Mouse (Mus musculus): ENCODE measurements around the gene Erbb4.

The Erbb4 gene

GRCm38 (mm10) chr1:68501561-68501960 lies 606.3 kb downstream of the Erbb4 start:
- DNase-seq: no peak

GRCm38 (mm10) chr1:68466390-68466960 lies 641.4 kb downstream of the Erbb4 start:
- DNase-seq: no peak

GRCm38 (mm10) chr1:68451274-68451673 lies 656.6 kb downstream of the Erbb4 start:
- DNase-seq: no peak

GRCm38 (mm10) chr1:68424336-68424983 lies 683.4 kb downstream of the Erbb4 start:
- DNase-seq: no peak

GRCm38 (mm10) chr1:68401204-68401603 lies 706.7 kb downstream of the Erbb4 start:
- DNase-seq: no peak

GRCm38 (mm10) chr1:68371531-68371930 lies 736.3 kb downstream of the Erbb4 start:
- no peak for DNase-seq

GRCm38 (mm10) chr1:68333714-68334113 lies 774.1 kb downstream of the Erbb4 start:
- DNase-seq: no peak

GRCm38 (mm10) chr1:68305813-68306212 lies 802.0 kb downstream of the Erbb4 start:
- no peak for DNase-seq

GRCm38 (mm10) chr1:68284443-68284842 lies 823.4 kb downstream of the Erbb4 start:
- no peak for DNase-seq

- no peak for DNase-seq
Observed at GRCm38 (mm10) chr1:68275819-68276218, 832.0 kb downstream of the Erbb4 start.

- DNase-seq: no peak
Observed at GRCm38 (mm10) chr1:68178580-68178979, 929.3 kb downstream of the Erbb4 start.

GRCm38 (mm10) chr1:68155253-68155652 lies 952.6 kb downstream of the Erbb4 start:
- DNase-seq: no peak

- DNase-seq: no peak
Observed at GRCm38 (mm10) chr1:68150572-68150971, 957.3 kb downstream of the Erbb4 start.

GRCm38 (mm10) chr1:68142562-68143350 lies 965.1 kb downstream of the Erbb4 start:
- no peak for DNase-seq

- DNase-seq: no peak
Observed at GRCm38 (mm10) chr1:68134943-68135342, 972.9 kb downstream of the Erbb4 start.

- DNase-seq: no peak
Observed at GRCm38 (mm10) chr1:68134450-68134849, 973.4 kb downstream of the Erbb4 start.

GRCm38 (mm10) chr1:68123541-68123940 lies 984.3 kb downstream of the Erbb4 start:
- DNase-seq: no peak

GRCm38 (mm10) chr1:68120364-68120763 lies 987.5 kb downstream of the Erbb4 start:
- no peak for DNase-seq

GRCm38 (mm10) chr1:68115721-68116120 lies 992.1 kb downstream of the Erbb4 start:
- DNase-seq: no peak

GRCm38 (mm10) chr1:68106543-68106860 lies 1001.4 kb downstream of the Erbb4 start:
- peak; percentile 3 for DNase-seq

- no peak for DNase-seq
Observed at GRCm38 (mm10) chr1:68105834-68106542, 1001.9 kb downstream of the Erbb4 start.

GRCm38 (mm10) chr1:68089623-68090022 lies 1018.2 kb downstream of the Erbb4 start:
- no peak for DNase-seq

GRCm38 (mm10) chr1:68056494-68056893 lies 1051.4 kb downstream of the Erbb4 start:
- no peak for DNase-seq

- DNase-seq: no peak
Observed at GRCm38 (mm10) chr1:68054715-68055114, 1053.1 kb downstream of the Erbb4 start.
